Mouse (Mus musculus): ENCODE data around the gene Pias3.
A peak's percentile ranks its signal among the peaks of the same experiment; 100 is the strongest.
"Not testable (repeated sequence)": the region's sequence is repeated elsewhere in the genome, so short reads cannot be mapped to it uniquely, and the experiment has no call there.

Pias3 gene

DNA sequence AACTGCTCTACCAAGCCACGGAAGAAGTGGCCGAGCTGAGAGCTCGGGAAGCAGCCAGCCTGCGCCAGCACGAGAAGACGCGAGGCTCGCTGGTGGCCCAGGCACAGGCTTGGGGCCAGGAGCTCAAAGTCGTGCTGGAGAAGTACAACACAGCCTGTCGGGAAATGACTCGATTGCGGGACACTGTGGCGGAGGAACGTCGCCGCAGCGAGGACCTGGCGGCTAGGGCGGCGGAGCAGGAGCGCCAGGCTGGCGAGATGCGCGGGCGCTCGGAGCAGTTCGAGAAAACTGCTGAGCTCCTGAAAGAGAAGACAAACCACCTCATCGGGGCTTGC lies 11.4 kb upstream of the Pias3 start:
- no peak for DNase-seq (ENCODE audit: low spot score in 2 of 2)

DNA sequence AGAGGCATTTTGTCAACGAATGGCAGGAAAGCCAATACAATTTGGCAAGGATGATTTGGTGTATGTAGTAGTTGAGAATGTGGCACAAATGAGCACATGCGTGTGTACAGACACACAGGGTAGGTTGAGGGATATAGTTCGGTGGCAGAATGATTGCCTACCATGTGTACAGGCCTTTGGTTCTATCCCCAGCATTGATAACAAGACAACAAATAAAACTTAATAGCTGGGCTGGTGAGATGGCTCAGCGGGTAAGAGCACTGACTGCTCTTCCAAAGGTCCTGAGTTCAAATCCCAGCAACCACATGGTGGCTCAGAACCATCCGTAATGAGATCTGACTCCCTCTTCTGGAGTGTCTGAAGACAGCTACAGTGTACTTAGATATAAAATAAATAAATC lies 10.1 kb upstream of the Pias3 start:
- not testable (repeated sequence) for DNase-seq (ENCODE audit: low spot score in 2 of 2)

DNA sequence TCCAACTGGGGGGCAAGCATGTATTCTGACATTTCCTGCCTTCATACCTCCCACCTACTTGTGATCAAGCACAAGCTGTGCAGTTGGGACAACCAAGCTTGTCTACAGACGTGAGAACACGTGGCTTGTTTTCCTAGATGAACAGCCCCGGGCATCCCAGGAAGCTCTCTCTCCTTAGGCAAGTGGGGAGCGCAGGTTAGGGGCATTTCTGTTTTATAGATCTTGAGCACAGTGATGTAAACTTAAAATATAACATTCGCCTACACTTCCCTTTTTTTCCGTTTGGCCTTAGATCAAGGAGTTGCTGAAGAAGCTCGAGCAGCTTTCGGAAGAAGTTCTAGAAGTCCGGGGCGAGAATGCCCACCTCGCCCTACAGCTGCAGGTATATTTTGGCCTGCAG lies 7.3 kb upstream of the Pias3 start:
- DNase-seq (ENCODE audit: low spot score in 2 of 2), result no peak

DNA sequence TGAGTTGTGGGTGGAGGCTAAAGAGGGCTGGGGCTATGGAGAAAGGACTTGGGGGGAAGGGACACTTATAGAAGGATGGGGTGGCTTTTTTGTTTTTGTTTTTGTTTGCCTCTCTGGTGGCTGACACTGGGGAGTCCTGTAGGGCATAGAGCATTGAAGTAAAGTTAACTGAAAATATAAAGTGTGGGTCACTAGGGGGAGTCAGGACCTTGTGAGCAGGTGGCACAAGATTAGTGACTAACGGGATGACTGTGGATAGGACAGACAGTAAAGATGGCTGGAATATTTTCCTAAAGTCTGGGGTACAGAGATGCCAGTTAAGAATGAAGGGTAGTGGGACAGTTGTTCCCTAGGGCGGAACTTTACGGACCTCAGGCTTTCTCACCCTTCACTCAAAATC lies 5.9 kb upstream of the Pias3 start:
- no peak for DNase-seq (ENCODE audit: low spot score in 2 of 2)

DNA sequence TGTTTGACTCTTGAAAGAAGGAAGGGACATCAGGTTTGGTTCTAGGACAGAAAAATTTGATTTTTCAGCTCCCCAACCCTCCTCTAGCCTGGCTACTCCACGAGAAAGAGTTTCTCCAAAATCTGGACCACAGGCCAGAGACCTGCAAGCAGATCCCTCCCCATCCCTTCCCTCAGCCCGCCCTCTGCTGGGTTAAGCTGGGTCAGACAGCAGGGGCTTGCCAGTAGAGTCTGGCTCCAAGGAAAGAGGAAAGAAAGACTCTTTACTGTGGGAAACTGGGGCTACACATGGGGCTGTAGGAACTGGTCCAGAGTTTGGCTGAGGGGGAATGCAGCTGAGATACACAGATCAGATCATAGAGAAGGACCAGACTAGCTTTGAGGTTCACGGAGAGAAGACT lies 3.7 kb upstream of the Pias3 start:
- DNase-seq (ENCODE audit: low spot score in 2 of 2), result no peak

DNA sequence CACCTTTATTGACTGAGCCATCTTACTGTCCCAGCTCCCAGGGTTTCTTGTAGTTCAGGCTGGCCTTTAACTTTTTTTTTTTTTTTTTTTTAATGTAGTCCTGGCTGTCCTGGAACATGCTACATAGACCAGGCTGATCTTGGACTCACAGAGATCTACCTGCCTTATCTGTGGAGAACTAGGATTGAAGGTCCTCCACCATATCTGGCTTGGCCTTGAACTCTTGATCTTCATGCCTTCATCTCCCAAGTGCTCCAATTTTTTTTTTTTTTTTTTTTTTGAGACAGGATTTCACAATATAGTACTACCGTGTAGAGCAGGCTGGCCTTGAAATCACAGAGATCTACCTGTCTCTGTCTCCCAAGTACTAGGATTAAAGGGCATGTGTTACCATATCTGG lies 2.6 kb upstream of the Pias3 start:
- no peak for DNase-seq (ENCODE audit: low spot score in 2 of 2)

DNA sequence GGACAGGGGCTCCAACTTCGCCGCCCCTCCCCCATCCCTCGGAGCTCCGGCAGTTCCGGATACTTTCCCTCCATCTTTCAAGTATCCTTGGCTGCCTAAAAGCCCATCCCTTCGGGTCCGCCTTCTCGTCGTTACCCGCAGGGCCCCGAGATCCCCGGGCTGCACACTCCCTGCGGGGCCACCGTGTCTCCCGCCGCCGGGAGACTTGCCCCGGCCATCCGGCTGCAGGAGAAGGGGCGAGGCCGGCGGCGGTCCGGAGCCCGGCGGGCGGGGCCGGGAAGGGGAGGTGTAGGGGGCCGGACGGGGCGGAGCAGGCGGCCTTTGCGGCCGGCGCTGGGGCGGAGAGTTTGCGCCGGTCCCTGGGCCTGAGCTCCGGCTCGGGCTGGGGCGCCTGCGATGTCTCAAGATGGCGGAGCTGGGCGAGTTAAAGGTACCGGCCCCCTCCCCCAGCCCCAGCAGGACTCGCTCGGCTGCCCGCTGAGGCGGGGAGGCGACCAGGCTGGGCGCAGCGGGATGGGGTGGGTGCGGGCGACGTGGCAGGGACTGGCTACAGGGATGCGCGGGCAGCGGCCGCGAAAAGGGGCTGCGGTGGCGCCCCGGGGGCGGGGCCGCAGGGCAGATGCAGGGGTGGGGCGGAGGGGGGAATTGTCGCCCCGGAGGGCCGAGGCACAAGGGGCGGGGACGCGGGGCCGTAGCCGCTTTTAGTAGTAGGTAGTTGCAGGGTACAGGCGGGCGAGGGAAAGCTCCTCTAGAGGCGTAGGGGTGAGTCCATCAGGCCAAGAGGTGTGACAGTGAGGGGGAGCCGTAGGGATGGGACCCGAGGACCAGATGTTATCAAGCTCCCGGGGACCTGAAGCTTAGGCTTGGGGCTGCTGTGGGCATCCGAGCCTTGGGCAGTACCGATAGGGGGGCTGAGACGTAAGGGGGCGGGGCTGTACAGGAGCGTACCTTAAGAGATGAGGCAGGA lies 865 bp downstream of the Pias3 start:
- DNase-seq (ENCODE audit: low spot score in 2 of 2), result peak; percentile 45 to 77

DNA sequence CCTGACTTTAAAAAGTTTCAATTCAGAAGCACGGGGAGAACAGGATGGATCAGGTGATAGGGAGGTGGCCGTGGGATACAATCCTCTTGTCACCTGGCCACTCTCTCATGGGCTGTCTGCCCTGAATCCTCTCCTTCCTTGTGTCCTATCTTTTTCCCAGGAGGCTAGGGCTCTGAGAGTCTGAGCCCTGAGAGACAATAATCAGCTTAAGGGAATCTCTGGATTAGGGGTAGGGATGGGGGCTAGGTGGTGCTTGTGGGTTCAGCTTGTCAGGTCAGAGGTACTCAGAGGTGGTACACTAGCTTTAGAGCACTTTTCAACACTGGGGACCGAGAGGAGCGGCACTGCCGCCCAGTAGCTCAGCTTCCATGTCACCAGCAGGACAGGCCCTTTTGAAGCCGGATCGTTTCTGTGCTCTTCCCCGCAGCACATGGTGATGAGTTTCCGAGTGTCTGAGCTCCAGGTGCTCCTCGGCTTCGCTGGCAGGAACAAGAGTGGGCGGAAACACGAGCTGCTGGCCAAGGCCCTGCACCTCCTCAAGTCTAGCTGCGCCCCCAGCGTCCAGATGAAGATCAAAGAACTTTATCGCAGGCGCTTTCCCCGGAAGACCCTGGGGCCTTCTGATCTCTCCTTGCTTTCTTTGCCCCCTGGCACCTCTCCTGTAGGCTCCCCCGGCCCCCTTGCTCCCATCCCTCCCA lies 3.0 kb downstream of the Pias3 start:
- peak in 1 of 2 experiments; percentile 41 for DNase-seq (ENCODE audit: low spot score in 2 of 2)

DNA sequence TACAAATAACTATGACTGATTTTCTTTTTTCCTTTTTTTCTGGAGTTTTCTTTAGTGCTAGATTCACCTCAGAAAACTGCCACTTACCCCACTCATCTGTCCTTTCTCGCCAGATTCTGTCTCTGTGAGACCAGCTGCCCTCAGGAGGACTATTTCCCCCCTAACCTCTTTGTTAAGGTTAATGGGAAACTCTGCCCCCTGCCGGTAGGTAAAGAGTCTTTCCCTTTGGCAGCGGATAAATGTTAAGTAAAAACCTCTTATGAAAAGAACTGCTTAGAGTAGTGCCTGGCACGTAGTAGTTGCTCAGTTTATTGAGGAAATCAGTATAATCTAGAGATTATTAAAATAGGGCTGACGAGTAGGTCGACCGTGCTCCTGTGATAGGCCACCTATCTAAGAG lies 4.2 kb downstream of the Pias3 start:
- DNase-seq (ENCODE audit: low spot score in 2 of 2), result no peak

DNA sequence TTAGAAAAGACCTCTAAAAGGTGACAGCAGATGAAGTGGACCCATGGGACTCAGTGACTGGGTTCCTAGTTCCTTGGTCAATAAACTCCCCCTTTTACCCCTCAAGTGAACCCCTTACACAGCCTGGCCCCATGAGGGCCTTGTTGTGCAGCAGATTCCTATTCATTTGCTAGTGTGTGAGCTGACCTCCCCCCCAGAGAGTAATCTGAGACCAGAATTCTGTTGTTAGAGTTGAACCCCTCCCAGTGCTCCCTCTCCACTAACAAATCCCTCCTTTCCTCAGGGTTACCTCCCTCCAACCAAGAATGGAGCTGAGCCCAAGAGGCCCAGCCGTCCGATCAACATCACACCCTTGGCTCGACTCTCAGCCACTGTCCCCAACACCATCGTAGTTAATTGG lies 4.8 kb downstream of the Pias3 start:
- no peak for DNase-seq (ENCODE audit: low spot score in 2 of 2)

DNA sequence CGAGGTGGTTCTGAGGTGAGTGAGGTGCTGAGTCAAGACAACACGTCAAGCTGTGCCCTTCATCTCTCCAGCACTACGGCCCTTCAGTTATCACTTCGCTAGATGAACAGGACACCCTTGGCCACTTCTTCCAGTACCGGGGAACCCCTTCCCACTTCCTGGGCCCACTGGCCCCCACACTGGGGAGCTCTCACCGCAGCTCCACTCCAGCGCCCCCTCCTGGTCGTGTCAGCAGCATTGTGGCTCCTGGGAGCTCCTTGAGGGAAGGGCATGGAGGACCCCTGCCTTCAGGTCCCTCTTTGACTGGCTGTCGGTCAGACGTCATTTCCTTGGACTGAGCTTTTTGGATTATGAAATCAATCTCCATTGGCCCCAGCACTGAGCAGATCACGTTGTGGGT lies 8.6 kb downstream of the Pias3 start:
- DNase-seq (ENCODE audit: low spot score in 2 of 2), result no peak

DNA sequence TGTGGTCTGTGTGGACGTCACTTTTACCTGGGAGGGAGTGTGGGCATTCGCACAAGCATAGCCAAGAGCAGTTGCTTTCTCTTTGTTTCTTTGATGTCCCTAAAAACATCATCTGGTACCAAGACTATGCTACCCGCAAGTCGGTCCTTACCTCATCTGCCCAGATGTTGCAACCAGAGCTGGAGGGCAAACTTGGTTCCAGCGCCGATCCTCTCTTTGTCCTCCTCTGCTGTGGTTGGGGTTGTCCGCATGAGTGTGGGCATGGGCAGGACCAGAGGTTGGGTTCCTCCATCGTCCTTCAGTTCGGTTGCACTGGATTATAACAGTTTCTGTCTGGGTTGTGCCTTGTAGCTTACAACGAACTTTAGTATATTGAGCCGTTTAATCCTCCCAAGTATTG lies 10.0 kb downstream of the Pias3 start:
- no peak for DNase-seq (ENCODE audit: low spot score in 2 of 2)

DNA sequence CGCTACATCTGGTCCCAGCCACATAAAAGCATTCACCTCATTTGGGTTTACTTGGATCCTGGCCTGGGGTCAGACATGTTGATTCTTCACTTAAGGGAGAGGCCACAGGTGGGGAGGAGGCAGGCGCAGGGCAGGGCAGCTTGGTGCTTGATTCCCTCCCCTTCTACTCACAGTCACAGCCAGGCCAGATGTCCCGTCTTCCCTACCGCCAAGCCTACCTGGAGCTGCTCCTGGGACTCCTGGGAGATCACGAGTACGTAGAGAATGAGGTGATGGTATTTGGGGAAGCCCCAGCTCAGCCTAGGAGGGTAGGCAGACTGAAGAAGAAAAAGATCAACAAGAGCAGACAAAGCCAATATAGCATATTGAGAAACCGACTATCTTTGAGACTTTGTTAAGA lies 10.8 kb downstream of the Pias3 start:
- no peak for DNase-seq (ENCODE audit: low spot score in 2 of 2)

DNA sequence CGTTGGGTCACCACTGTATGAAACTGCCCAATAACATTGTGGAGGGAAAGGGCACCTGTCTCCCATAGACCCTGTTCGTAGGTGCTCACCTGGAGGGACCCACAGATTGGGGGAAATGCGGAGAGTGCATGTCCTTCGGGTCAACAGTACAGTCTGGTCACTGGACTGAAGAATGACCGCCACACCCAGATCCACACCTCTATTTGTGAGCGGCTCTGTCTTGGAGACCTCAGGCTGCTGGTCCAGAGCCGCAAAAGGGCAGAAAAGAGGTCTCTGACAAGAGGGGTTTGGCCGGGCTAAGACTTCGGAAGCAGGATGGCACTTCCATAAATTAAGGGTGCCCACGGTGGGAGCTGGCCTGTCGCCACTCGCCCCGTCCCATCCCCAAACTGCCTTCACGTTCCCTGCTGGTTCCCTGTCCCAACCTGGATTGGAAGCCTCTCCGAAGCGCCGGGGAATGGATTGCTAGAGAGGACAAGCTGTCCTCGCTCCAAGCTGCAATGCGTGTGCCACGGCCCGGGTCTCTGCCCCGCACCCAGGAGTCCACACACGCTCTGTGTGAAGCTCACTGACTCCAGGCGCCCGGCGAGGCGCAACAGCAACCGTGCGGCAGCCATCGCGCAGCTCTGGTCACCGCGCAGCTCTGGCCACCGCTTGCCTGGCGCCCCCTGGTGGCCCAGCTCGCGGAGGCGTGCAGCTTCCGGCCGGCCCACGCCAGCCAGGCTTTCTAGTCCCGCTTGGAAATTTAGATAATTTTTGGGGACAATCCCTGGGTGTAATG lies 11.9 kb downstream of the Pias3 start, which contains the start of gene Nudt17:
TSS of gene Nudt17 (minus strand) at position 660 of the 781 bp plus-strand sequence.
- peak in 1 of 2 experiments; percentile 81 for DNase-seq (ENCODE audit: low spot score in 2 of 2)

DNA sequence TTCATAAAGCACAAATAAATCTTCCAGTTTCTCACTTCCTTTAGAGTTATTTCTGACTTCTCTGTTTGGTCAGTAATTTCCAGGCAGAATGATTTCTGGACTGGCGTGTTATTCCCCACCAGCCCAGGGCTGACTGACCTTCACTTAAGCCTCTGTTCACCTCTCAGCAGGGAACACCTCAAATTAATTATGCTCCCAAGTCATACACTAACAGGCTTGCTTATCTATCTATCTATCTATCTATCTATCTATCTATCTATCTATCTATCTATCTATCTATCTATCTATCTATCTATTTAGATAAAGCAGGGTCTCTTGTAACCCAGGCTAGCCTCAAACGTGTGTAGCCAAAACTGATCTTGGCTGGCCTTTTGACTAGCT lies 12.5 kb downstream of the Pias3 start:
- DNase-seq (ENCODE audit: low spot score in 2 of 2), result no peak

DNA sequence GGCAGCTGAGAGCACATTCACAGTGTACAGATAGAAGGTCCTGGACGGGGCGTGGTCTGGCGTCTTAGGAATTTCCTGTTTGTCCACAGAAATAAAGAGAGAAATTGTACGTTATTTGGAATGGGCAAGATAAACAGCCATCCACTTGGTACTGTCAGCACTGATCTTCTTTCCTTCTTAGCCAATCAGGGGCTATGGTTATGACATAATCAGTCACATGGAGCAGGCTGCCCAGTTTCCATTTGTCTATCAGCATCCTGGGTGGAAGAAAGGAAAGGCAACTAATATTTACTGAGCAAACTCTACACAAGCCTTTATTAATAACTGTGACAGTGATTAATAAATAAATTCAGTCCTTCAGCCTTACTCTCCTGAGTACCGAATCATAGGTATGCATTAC lies 18.1 kb downstream of the Pias3 start:
- DNase-seq (ENCODE audit: low spot score in 2 of 2), result no peak

DNA sequence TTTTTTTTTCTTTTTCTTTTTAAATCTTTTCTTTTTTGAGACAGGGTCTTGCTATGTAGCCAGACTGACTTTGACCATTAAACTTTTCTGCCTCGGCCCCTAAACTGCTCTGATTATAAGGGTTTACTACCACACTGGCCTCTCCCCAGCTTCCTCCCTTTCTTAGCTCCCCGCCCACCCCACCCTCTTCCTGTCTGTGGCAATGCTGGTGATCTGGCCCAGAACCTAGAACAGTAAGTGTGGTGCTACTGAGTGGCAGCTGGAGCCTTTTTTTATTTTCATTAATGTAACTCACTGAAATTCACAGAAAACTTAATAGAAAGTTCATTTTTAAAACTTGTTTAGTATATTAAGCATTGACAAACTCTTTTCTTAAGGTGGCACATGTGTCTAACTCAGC lies 19.7 kb downstream of the Pias3 start:
- DNase-seq (ENCODE audit: low spot score in 2 of 2), result no peak

DNA sequence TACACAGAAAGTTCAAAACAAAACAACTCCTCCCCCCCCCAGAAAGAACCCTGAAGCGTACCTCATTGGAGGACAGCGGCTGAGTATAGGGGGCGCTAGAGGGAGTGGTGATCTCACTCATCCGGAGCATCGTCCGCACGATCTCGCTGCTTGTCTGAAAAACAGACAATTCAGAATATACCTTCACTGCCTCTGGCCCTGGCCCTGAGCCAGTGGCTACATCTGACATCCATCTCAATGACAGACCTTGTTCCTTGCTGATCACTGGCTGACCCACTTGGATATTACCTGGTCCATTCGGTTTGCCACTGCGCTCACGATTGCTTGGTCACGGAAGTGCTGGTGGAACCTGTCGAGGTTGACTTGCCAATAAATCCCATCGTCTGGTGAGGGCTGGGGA lies 23.0 kb downstream of the Pias3 start:
- peak in 1 of 2 experiments; percentile 56 for DNase-seq (ENCODE audit: low spot score in 2 of 2)

DNA sequence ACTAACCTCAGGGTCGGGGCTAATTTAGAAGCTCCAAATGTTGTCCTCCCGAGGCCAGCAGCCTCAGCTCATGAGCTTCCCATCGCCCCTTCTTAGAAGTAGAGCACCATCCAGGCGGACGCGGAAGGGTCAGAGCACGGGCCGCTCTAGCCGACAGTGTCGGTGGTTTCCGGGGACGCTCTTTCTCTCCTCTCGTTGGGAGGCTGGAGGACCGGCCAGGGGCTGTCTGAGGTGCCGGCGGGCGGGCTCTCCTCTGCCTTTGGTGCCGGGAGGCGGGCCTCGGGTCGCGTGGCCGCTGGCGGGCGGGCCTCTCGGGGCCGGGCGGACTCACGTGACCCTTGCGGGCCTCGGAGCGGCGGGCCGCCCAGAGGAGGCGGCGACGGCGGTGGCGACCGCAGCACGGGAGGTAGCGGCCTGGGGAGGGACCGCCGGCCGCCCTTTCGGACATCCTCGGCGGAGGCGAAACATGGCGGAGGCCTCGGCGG lies 31.2 kb downstream of the Pias3 start, which contains the start of the genes Polr3c and Rnf115:
TSS of gene Polr3c (minus strand) at position 286 of the 485 bp plus-strand sequence.
TSS of gene Rnf115 (plus strand) at position 322 of the 485 bp plus-strand sequence.
- peak; percentile 84 to 95 for DNase-seq (ENCODE audit: low spot score in 2 of 2)

DNA sequence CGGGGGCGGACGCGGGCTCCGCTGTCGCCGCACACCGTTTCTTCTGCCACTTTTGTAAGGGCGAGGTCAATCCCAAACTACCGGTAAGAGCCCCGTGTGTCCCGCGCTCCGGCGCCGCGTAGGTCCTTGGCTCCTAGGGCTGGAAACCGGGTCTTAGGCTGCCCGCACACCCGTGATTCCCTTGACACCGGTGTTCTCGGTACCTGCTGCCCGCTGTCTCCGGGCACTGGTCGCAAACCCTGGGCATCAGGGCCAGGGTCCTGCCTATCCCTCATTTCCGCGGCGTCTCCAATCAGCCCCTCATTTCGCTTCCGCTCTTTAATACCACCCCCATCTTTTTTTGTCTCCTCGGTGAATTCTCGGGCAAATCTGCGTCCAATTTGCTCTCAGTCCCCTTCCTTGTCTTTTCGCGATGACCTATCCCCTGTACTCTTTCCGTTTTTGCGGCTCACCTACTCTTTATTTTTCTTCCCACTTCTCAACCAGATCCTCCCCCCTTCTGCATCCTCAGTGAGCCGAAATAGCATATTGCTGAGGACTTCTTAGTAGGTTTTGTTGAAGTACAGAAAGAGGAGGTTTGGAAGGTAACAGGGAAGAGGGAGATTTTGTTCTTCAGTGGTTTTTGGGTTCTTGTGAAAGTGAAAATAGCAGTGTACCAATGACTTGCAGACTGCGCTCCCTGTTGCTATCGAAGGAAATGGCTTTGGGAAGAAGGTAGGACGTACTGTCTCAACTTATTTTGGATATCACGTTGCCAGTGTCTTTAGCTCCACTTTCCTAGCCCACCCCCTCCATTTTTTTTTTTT lies 31.8 kb downstream of the Pias3 start:
- DNase-seq (ENCODE audit: low spot score in 2 of 2), result peak in 1 of 2 experiments; percentile 32

Data from left cerebral cortex, adult 9 months (tissue).